In genomic region chr12:55492941-55493340, GRCm38 (mm10) we compare ENCODE assay signal across 8 mouse cellular contexts. TPM values are rescaled to one million over a fixed set of nuclear protein-coding genes. Genes with fewer than 3 reads are reported as not detected.
DNase-seq lines count a peak whose midpoint lies in the region; ATAC-seq and TF ChIP-seq lines count a peak whose summit lies in the region.

No protein-coding gene starts in this region.

- no peaks in the 10 kb centered on the region for H3K9me3 ChIP-seq in forebrain, embryonic 11.5 days (ENCODE audit: control insufficient read depth, low read length)
- H3K9me3 ChIP-seq in limb, embryonic 15.5 days, result no peaks in the 10 kb centered on the region

- peak overlapping the region; percentile 32 for H3K4me3 ChIP-seq in liver, adult 2 months (ENCODE audit: insufficient read depth, low read depth, low read length)
- peak overlapping the region; percentile 87 for H3K4me3 ChIP-seq in forebrain, embryonic 11.5 days (ENCODE audit: low read depth, low read length)
- H3K4me3 ChIP-seq in limb, embryonic 15.5 days, result peak overlapping the region; percentile 93
- H3K4me3 ChIP-seq in small intestine, adult 2 months (ENCODE audit: low read depth, low read length), result peak overlapping the region; percentile 75

- peaks cover 8% of the 10 kb centered on the region; the same call in 1 of the 2 replicates for H3K79me2 ChIP-seq in liver, adult 2 months (ENCODE audit: control insufficient read depth, insufficient read depth, low read length)

- WGBS in liver, adult 2 months, result 1% methylated on average over 12 of the region's 12 CpGs
- WGBS in forebrain, embryonic 11.5 days, result 1% methylated on average over 12 of the region's 12 CpGs
- under 1% methylated on average over 12 of the region's 12 CpGs for WGBS in limb, embryonic 15.5 days
- WGBS in small intestine, adult 2 months, result 5% methylated on average over 12 of the region's 12 CpGs

- H3K36me3 ChIP-seq in liver, adult 2 months (ENCODE audit: control insufficient read depth, insufficient read depth, low read length), result peaks cover 35% of the 10 kb centered on the region
- H3K36me3 ChIP-seq in forebrain, embryonic 11.5 days (ENCODE audit: control insufficient read depth, insufficient read depth, low read length), result no peaks in the 10 kb centered on the region; the same call in 1 of the 2 replicates
- peaks cover 34% of the 10 kb centered on the region for H3K36me3 ChIP-seq in limb, embryonic 15.5 days
- H3K36me3 ChIP-seq in small intestine, adult 2 months (ENCODE audit: control insufficient read depth, insufficient read depth, low read length), result peaks cover 36% of the 10 kb centered on the region

- H3K4me2 ChIP-seq in forebrain, embryonic 11.5 days (ENCODE audit: low read depth, low read length, severe bottlenecking), result peak overlapping the region; percentile 85
- H3K4me2 ChIP-seq in limb, embryonic 15.5 days, result peak overlapping the region; percentile 75

- no peak for ATAC-seq in forebrain, embryonic 11.5 days (replicated peaks; ENCODE audit: low FRiP score)
- ATAC-seq in limb, embryonic 15.5 days (ENCODE audit: insufficient number of reproducible peaks, low FRiP score, low TSS enrichment, low read depth), result no peak

- peak overlapping the region; percentile 95 for H3K27ac ChIP-seq in liver, adult 2 months (replicated peaks; ENCODE audit: insufficient read depth, low read depth, low read length)
- peak overlapping the region; percentile 98 for H3K27ac ChIP-seq in forebrain, embryonic 11.5 days (ENCODE audit: low read depth, low read length)
- H3K27ac ChIP-seq in limb, embryonic 15.5 days, result peak overlapping the region; percentile 100
- H3K27ac ChIP-seq in small intestine, adult 2 months (ENCODE audit: insufficient read depth, low read depth, low read length), result peak overlapping the region; percentile 100

- no peak for TF ChIP-seq CTCF in liver, adult 2 months (IDR thresholded peaks at IDR 0.05; ENCODE audit: low read depth, low read length)
- TF ChIP-seq CTCF in small intestine, adult 2 months (IDR thresholded peaks at IDR 0.05; ENCODE audit: extremely low read depth, insufficient read length, insufficient replicate concordance, low read depth, low read length), result no peak

- peak overlapping the region; percentile 65 for H3K9ac ChIP-seq in liver, adult 2 months (ENCODE audit: low read depth, low read length)
- peak overlapping the region; percentile 94 for H3K9ac ChIP-seq in forebrain, embryonic 11.5 days (ENCODE audit: low read length)
- H3K9ac ChIP-seq in limb, embryonic 15.5 days, result peak overlapping the region; percentile 98

- intact Hi-C loops in left cerebral cortex, postnatal 14 days (cut with DNase I), result loop anchor here (1.0 to 5.0 kb wide), 3 partner anchors 46 to 94 kb away; no protein-coding TSS in a partner anchor

- DNase-seq in liver, adult 2 months (ENCODE audit: extremely low read depth, low read depth, low spot score), result peak; percentile 41
- DNase-seq in liver, result no peak
- no peak for DNase-seq in forebrain, embryonic 11.5 days (ENCODE audit: low spot score)
- DNase-seq in thymus, postnatal 14 days, result no peak
- DNase-seq in right cerebral cortex, adult 2 months (ENCODE audit: low spot score in 2 of 2), result no peak
- DNase-seq in left cerebral cortex, postnatal 14 days (ENCODE audit: low spot score in 2 of 2), result no peak

- no peak for TF ChIP-seq POLR2A in liver, adult 2 months (IDR thresholded peaks at IDR 0.05; ENCODE audit: extremely low read depth, insufficient read depth, low read length)
- TF ChIP-seq POLR2A in small intestine, adult 2 months (IDR thresholded peaks at IDR 0.05; ENCODE audit: low read depth, low read length), result no peak

- peaks cover 22% of the 10 kb centered on the region for H3K4me1 ChIP-seq in liver, adult 2 months (ENCODE audit: control insufficient read depth, insufficient read depth, low read length)
- peaks cover 7% of the 10 kb centered on the region for H3K4me1 ChIP-seq in forebrain, embryonic 11.5 days (replicated peaks; ENCODE audit: control insufficient read depth, insufficient read depth, low read length)
- H3K4me1 ChIP-seq in limb, embryonic 15.5 days, result peaks cover 41% of the 10 kb centered on the region
- peaks cover 14% of the 10 kb centered on the region for H3K4me1 ChIP-seq in small intestine, adult 2 months (ENCODE audit: control insufficient read depth, insufficient read depth, insufficient read length, low read length)

- H3K27me3 ChIP-seq in liver, adult 2 months (ENCODE audit: control insufficient read depth, insufficient read depth, low read length), result no peaks in the 10 kb centered on the region
- no peaks in the 10 kb centered on the region for H3K27me3 ChIP-seq in forebrain, embryonic 11.5 days (ENCODE audit: control insufficient read depth, insufficient read depth, low read length)
- H3K27me3 ChIP-seq in limb, embryonic 15.5 days, result no peaks in the 10 kb centered on the region
- no peaks in the 10 kb centered on the region for H3K27me3 ChIP-seq in small intestine, adult 2 months (ENCODE audit: control insufficient read depth, insufficient read depth, low read length)

RNA-seq across cellular contexts. Expression of gene Nfkbia, which starts 0.5 kb away (rescaled TPM):
- total RNA-seq in liver, adult 2 months (2014; rRNA removed), result 85.6 and 110 TPM in 2 replicates
- 75.3 and 76.4 TPM in 2 replicates for polyA plus RNA-seq in liver, adult 2 months (2012; rRNA removed)
- 40.8 and 41.2 TPM in 2 replicates for polyA plus RNA-seq in forebrain, embryonic 11.5 days (2014; fragmentation: Nextera tagmentation; extraction: Ambion mirVana)
- 139 and 155 TPM in 2 replicates for polyA plus RNA-seq in limb, embryonic 15.5 days (2015; fragmentation: Nextera tagmentation; extraction: Ambion mirVana)
- 171 and 272 TPM in 2 replicates for polyA plus RNA-seq in small intestine, adult 2 months (2012; rRNA removed)
- 10 to 100 TPM; 28.3 to 46.4 TPM for total RNA-seq in left cerebral cortex, postnatal 14 days (2021)

Comparison
In these comparisons a context has a peak if more than half of its experiments do, and no peak if none do; other contexts are left out.
1. H3K4me3 ChIP-seq: peak in every context shown above with its lines; median percentile 93 in limb, embryonic 15.5 days; 87 in forebrain, embryonic 11.5 days; 75 in small intestine, adult 2 months; 32 in liver, adult 2 months.